Mouse (Mus musculus) intestine, embryonic 15.5 days (tissue): ENCODE measurements at regions not wholly inside any gene's neighbourhood (a gene's known extent, or its start where the extent isn't known, plus 50 kb on each side); places are given as distances from the start of the nearest gene placed in this dataset.

ENCODE experiments used
- ATAC-seq: fragments of 200-750 bp; cut with Nextera tagmentation; 2 replicates; pipeline ENCODE4 v1.8.0; 2017; ENCODE audit warnings: moderate TSS enrichment, moderate library complexity
- H3K27ac ChIP-seq: fragments of 300-500 bp; sonication (generic); 2 replicates; pipeline ENCODE4 v1.5.1; 2015; ENCODE audit warnings: mild to moderate bottlenecking, inconsistent platforms
- H3K27me3 ChIP-seq: fragments of 300-500 bp; sonication (generic); replicated peaks from 2 replicates; pipeline ENCODE4 v1.6.1; 2015; ENCODE audit warnings: inconsistent platforms
- H3K36me3 ChIP-seq: fragments of 300-500 bp; sonication (generic); 2 replicates; pipeline ENCODE4 v1.6.1; 2015; ENCODE audit warnings: inconsistent platforms
- H3K4me1 ChIP-seq: fragments of 300-500 bp; sonication (generic); replicated peaks from 2 replicates; pipeline ENCODE4 v1.6.1; 2015; ENCODE audit warnings: inconsistent platforms
- H3K4me2 ChIP-seq: fragments of 300-500 bp; sonication (generic); replicated peaks from 2 replicates; pipeline ENCODE4 v1.6.1; 2015; ENCODE audit warnings: mild to moderate bottlenecking, inconsistent platforms
- H3K4me3 ChIP-seq: fragments of 300-500 bp; sonication (generic); replicated peaks from 2 replicates; pipeline ENCODE4 v1.5.1; 2015; ENCODE audit warnings: inconsistent platforms
- H3K9ac ChIP-seq: fragments of 300-500 bp; sonication (generic); 2 replicates; pipeline ENCODE4 v1.6.1; 2015; ENCODE audit warnings: inconsistent platforms
- H3K9me3 ChIP-seq: fragments of 300-500 bp; sonication (generic); 2 replicates; pipeline ENCODE4 v1.6.1; 2016; ENCODE audit warnings: inconsistent platforms
- WGBS: fragments of 180-500 bp; shearing (Covaris S2); methylation state at CpG from one replicate; pipeline ENCODE4 v1.1.7; 2015; 5-methylcytosine and 5-hydroxymethylcytosine counted together

DNA sequence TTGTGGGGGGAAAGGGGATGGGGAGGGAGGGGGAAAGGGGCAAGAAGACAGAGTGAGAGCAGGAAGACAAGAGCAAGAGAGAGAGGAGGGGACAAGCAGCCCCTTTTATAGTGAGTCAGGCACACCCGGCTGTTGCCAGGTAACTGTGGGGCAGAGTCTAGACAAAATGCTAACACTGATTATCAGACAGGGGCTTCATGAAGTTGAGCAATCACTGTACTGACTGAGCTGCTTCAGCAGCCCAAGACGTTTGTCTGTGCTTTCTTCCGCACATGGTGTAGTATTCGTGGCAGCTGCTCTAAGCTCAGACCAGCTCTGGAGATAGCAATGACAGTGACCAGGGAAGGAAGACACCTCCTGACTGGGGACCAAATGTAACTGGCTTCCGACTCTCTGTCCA lies 385.2 kb downstream of the Matn1 start:
- ATAC-seq: peak; percentile 61

DNA sequence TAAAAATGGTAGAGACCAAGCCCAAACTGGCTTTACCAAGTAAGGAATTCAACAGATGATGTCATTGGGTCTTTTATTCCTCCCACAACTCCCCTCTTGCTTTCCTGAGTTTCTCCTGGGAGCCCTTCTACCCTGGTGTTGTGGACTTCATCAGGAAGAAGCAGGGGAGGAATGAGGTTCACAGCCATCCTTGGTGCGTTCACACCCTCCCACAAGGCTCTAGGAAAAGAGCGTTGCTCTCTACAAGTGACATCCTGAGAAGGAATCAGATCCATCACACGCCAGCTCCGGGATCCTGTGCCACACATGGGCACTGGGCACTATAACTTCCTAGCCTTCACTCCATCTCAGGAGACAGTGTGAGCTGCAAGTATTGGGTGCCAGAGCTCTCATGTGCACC lies 387.5 kb downstream of the Matn1 start:
- ATAC-seq: no peak
- Histone ChIP-seq H3K4me2 (no peak overlapping the region), H3K4me3 (no peak overlapping the region), H3K27me3 (no peaks in the 10 kb centered on the region), H3K36me3 (no peaks in the 10 kb centered on the region), H3K27ac (no peak overlapping the region), H3K4me1 (no peaks in the 10 kb centered on the region), H3K9ac (no peak overlapping the region), H3K9me3 (no peaks in the 10 kb centered on the region)
- WGBS: 92% methylated on average over 4 of the region's 4 CpGs

More for the DNA sequence above, 385.2 kb downstream of the Matn1 start:
- Histone ChIP-seq H3K4me1 (no peaks in the 10 kb centered on the region), H3K9me3 (no peaks in the 10 kb centered on the region), H3K9ac (no peak overlapping the region), H3K4me2 (no peak overlapping the region), H3K36me3 (no peaks in the 10 kb centered on the region), H3K4me3 (no peak overlapping the region), H3K27me3 (no peaks in the 10 kb centered on the region), H3K27ac (no peak overlapping the region)
- WGBS: 39% methylated on average over 5 of the region's 5 CpGs

DNA sequence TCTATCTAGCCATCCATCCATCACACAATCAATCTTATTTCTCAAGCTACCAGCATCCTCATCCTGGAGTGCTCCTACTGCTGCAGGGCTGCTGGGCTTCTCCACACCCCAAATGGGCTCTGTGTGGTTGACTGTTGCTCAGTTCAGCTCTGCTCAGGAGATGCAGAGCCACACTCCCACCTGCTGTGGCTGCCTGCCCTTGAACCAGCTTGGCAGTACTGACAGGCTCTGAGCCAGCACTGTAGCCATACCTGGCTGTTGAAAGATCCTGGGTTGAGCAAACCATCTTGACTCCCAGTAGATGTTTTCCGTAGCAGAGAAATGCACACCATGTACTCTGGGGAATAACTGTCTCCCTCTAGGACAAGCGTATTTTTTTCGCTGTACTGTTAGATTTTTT lies 392.6 kb downstream of the Matn1 start:
- Histone ChIP-seq H3K4me3 (no peak overlapping the region), H3K27ac (no peak overlapping the region), H3K9ac (no peak overlapping the region), H3K36me3 (no peaks in the 10 kb centered on the region), H3K4me2 (no peak overlapping the region), H3K27me3 (no peaks in the 10 kb centered on the region; the same call in 1 of the 2 replicates), H3K9me3 (no peaks in the 10 kb centered on the region), H3K4me1 (no peaks in the 10 kb centered on the region)
- ATAC-seq: no peak
- 76% methylated on average over 3 of the region's 3 CpGs for WGBS

DNA sequence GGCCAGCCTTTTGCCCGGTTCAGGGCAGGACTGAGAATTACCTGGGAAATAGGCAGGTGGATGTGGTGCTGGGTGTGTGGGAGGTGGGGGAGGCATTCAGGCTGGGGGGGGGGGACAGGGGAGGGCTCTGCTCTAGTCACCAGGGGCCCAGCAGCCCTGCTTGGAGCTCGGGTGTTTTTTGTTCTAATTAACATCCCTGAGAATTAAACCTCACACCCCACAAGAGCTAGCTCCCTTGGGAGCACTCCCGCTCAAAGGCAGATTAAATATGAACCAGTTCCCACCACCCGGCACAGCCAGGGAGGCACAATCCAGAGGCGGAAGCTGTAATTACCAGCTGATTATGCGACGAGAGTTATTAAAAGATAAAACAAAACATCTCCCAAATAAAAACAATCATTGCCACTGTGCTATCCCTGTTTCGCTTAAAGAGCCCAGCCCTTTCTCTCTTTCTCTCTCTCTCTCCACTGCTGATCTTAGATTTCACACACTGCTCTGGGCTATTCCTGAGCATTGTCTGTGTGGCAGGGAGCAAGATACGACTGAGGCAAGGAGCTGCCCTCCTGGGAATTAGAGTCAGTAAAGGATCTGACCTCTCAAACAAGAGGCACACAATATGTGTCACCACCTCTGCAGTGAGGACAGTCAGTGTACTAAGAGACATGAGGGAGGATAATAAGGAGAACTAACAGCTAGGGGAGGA lies 397.0 kb downstream of the Matn1 start:
- ATAC-seq: no peak
- WGBS: 43% methylated on average over 9 of the region's 9 CpGs
- Histone ChIP-seq H3K36me3 (no peaks in the 10 kb centered on the region), H3K9ac (no peak overlapping the region), H3K4me2 (no peak overlapping the region), H3K4me3 (no peak overlapping the region), H3K9me3 (no peaks in the 10 kb centered on the region), H3K27me3 (no peaks in the 10 kb centered on the region; the same call in 1 of the 2 replicates), H3K4me1 (no peaks in the 10 kb centered on the region), H3K27ac (no peak overlapping the region)

DNA sequence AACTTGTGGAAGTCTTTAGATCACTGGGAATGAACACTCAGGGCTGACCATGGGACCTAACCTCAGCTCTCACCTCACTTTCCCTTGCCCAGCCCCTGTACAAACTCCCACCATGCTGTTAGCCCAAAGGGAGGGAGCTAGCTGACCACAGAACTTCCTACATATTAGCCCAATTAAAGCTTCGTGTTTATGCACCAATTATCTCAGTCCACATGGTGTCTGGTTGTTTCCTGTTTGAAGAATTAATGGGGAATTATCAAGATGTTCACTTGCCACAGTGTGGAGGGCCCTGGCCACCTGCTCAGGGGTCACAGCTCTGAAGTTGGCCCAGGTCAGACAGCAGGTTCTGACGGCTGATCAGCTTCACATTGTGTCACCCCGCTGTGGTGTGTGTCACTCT lies 402.5 kb downstream of the Matn1 start:
- Histone ChIP-seq H3K9me3 (no peaks in the 10 kb centered on the region), H3K4me3 (no peak overlapping the region), H3K4me1 (no peaks in the 10 kb centered on the region), H3K36me3 (no peaks in the 10 kb centered on the region), H3K4me2 (no peak overlapping the region), H3K27ac (no peak overlapping the region), H3K9ac (no peak overlapping the region), H3K27me3 (no peaks in the 10 kb centered on the region)
- no peak for ATAC-seq
- 71% methylated on average over 3 of the region's 3 CpGs for WGBS

DNA sequence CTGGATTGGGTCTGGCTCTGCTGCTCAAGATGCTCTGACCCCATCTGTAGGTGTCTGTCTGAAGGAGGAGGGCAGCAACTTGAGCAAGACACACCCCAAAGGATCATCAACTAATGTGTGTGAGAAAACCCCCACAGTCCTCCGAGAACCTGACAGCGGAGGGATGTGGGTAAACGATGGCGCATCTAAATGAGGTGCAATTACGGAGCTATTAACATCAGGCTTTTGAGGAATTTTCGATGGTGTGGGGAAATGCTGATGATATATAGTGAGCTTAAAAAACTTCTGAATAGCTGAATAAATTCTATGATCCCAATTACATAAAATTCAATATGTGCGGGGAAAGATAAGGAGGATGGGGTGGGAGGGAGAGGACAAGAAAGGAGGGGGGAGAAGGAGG lies 406.1 kb downstream of the Matn1 start:
- H3K36me3 ChIP-seq: no peaks in the 10 kb centered on the region
- ATAC-seq: no peak
- H3K9me3 ChIP-seq: no peaks in the 10 kb centered on the region
- no peak overlapping the region for H3K27ac ChIP-seq
- H3K4me1 ChIP-seq: no peaks in the 10 kb centered on the region
- no peaks in the 10 kb centered on the region for H3K27me3 ChIP-seq
- 36% methylated on average over 7 of the region's 7 CpGs for WGBS
- H3K9ac ChIP-seq: no peak overlapping the region
- H3K4me3 ChIP-seq: no peak overlapping the region
- no peak overlapping the region for H3K4me2 ChIP-seq

DNA sequence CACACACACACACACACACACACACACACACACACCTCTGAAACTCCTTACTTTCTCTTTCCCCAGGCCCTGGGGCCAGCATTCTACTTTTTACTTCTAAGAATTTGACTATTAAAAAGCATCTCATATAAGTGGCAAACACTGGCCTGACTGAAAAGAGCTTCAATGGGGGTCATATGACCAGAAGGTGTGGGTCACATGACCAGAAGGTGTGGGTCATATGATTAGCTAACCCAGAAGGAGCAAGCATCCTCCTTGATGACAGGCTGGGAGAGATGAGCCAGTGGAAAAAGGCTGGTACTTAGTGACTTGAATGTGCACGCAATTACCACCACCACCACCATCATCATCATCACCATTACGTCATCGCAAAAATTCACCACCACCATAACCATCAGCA lies 410.7 kb downstream of the Matn1 start:
- Histone ChIP-seq H3K9ac (no peak overlapping the region), H3K4me2 (no peak overlapping the region), H3K4me3 (no peak overlapping the region), H3K27ac (no peak overlapping the region), H3K4me1 (no peaks in the 10 kb centered on the region), H3K36me3 (no peaks in the 10 kb centered on the region), H3K27me3 (no peaks in the 10 kb centered on the region), H3K9me3 (no peaks in the 10 kb centered on the region)
- ATAC-seq: no peak
- WGBS: 97% methylated on average over 3 of the region's 3 CpGs

DNA sequence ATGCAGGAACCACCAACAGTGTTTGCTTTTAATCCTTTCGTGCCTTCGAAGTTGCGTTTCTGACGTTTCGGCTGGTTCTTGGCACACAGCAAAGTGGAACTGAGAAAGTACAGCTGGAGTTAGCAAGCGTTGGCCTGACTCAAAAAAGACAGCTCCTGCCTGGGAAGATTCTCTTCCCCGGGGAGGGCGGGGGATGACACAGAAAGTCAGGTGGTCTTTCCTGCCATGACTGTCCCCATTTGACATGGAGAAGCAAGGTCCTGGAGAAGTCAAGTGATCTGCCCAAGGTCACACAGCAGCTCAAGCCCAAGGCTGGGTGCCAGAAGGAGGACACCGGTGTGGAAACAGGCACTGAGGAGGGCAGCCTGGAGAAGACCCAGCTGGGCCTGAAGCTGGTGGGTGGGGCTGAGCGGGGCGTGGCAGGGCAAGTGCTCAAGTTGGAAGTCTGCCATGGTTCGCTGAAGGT lies 411.4 kb downstream of the Matn1 start:
- H3K4me2 ChIP-seq: no peak overlapping the region
- H3K4me3 ChIP-seq: no peak overlapping the region
- H3K9me3 ChIP-seq: no peaks in the 10 kb centered on the region
- H3K9ac ChIP-seq: no peak overlapping the region
- H3K27me3 ChIP-seq: no peaks in the 10 kb centered on the region
- WGBS: 73% methylated on average over 12 of the region's 12 CpGs
- no peaks in the 10 kb centered on the region for H3K36me3 ChIP-seq
- ATAC-seq: no peak
- H3K4me1 ChIP-seq: no peaks in the 10 kb centered on the region
- no peak overlapping the region for H3K27ac ChIP-seq

DNA sequence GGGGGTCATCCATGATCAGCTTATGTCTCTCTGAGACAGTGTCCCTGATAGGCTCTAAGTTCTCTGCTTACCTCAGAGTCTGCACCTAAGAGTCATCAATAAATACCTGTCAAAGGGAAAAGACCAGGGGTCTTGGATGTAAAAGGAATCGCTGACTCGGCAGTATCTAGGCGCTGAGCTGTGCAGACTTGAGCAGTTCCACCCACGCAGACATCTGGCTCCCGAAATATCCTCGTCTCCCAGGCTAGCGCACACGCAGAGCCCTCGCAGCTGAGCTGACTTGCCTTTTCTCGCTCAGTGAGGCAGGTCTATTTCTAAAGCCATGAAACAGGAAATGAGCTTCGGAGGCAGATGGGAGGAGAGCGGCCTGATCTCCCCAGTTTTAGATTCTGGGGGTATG lies 412.1 kb downstream of the Matn1 start:
- Histone ChIP-seq H3K4me3 (no peak overlapping the region), H3K9ac (no peak overlapping the region), H3K27ac (no peak overlapping the region), H3K4me1 (no peaks in the 10 kb centered on the region), H3K27me3 (no peaks in the 10 kb centered on the region), H3K9me3 (no peaks in the 10 kb centered on the region), H3K4me2 (no peak overlapping the region), H3K36me3 (no peaks in the 10 kb centered on the region)
- ATAC-seq: no peak
- 83% methylated on average over 12 of the region's 12 CpGs for WGBS

DNA sequence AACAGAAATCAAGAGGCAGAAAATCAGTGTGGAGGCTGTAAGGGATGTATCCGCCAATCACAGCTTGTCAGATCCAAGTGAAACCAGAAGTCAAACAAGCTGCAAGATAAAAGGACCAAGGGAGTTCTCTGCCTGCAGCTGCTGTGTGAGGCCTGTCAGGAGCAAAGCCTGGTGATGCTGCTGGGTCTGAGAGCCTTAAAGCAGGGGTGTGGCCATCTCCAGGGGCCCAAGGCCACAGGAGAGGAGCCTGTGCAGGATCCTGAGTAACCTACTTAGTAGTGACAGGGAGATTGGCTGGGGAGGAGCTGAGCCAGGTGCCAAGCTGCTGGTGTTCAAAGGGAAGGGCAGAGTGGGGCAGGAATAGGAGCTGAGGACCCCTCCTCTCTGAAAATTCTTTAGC lies 418.8 kb downstream of the Matn1 start:
- no peak overlapping the region for H3K9ac ChIP-seq
- no peaks in the 10 kb centered on the region for H3K9me3 ChIP-seq
- peak; percentile 70; the same call in 1 of the 2 replicates for ATAC-seq
- no peak overlapping the region for H3K27ac ChIP-seq
- no peaks in the 10 kb centered on the region for H3K4me1 ChIP-seq
- H3K4me2 ChIP-seq: no peak overlapping the region
- no peak overlapping the region for H3K4me3 ChIP-seq
- H3K36me3 ChIP-seq: no peaks in the 10 kb centered on the region
- WGBS: 62% methylated on average over 1 of the region's 1 CpGs
- H3K27me3 ChIP-seq: no peaks in the 10 kb centered on the region

DNA sequence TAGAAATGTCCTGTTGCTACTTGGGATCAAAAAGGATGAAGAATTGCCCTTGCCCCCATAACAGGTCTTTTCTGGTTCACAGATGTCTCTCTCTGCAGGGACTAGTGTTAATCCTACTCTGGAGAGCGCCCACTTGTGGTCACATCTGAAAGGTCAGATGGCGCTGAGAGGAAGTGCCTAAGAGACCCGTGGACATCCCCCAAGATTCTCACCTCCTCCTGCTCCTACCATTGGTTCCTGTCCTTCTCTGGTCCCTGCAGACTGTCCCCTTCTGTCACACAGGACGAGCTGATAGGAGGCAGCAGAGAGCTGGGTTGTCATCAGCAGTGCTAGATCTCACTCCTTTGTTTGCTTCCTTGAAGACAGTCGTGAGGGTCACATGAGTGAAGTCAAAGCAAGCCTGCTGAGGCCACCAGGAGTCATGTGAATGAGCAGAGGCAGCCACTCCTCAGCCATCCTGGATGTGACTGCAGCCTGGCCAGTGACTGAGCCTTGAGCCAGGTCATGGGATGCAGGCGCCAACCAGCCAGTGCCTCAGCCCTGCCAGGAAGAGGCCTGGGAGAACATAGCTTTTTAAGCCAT lies 420.6 kb downstream of the Matn1 start:
- Histone ChIP-seq H3K27me3 (no peaks in the 10 kb centered on the region), H3K9me3 (no peaks in the 10 kb centered on the region), H3K4me3 (no peak overlapping the region), H3K9ac (no peak overlapping the region), H3K4me2 (no peak overlapping the region), H3K27ac (no peak overlapping the region), H3K36me3 (no peaks in the 10 kb centered on the region), H3K4me1 (no peaks in the 10 kb centered on the region)
- 28% methylated on average over 6 of the region's 6 CpGs for WGBS
- no peak for ATAC-seq

DNA sequence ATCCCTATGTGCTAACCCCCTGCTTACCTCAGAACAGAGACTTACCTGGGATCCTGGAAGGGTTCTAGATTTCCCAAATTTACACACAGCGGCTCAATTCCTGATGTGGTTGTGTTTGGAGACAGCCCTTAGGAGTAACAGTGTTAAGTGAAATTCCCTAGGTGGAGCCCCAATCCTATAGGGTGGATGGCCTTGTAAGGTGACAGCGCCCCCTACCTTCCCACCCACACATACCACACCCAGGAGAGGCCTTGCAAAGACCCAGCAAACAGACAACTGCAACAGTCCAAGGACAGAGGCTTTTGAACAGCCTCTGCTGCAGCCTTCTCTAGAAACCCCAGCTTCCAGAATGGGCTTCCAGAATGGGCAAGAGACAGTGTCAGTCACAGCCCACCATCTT lies 421.8 kb downstream of the Matn1 start:
- H3K36me3 ChIP-seq: no peaks in the 10 kb centered on the region
- no peak overlapping the region for H3K4me2 ChIP-seq
- no peaks in the 10 kb centered on the region for H3K9me3 ChIP-seq
- no peak overlapping the region for H3K27ac ChIP-seq
- no peaks in the 10 kb centered on the region for H3K27me3 ChIP-seq
- H3K4me1 ChIP-seq: no peaks in the 10 kb centered on the region
- H3K9ac ChIP-seq: no peak overlapping the region
- 55% methylated on average over 2 of the region's 2 CpGs for WGBS
- no peak for ATAC-seq
- H3K4me3 ChIP-seq: no peak overlapping the region

DNA sequence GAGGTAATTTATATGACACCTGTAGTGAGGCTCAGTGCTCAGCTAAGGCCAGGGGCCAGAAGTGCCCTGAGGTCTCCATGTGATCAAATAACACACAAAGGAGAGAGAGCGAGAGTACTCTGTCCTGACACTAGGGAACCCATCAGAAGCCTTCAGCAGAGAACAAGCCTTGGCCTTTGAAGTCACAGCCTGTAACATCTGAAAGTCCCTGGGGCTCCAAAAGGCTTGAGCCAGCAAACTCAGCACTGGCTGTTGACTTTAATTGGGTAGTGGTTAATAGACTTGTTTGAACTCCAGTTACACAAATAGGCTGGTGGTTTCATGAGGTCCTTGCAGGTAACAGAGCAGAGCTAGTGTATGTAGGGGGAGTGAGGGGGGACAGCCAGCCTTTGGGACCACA lies 422.5 kb downstream of the Matn1 start:
- no peak for ATAC-seq
- Histone ChIP-seq H3K4me3 (no peak overlapping the region), H3K27me3 (no peaks in the 10 kb centered on the region), H3K36me3 (no peaks in the 10 kb centered on the region), H3K9me3 (no peaks in the 10 kb centered on the region), H3K27ac (no peak overlapping the region), H3K4me1 (no peaks in the 10 kb centered on the region), H3K4me2 (no peak overlapping the region), H3K9ac (no peak overlapping the region)
- 72% methylated on average over 1 of the region's 1 CpGs for WGBS
